Mouse (Mus musculus) hematopoietic stem cell, adult 5-6 weeks (primary cell): ENCODE results near the gene Klhdc10. TPM values are rescaled to one million over a fixed set of nuclear protein-coding genes. Genes with fewer than 3 reads are reported as not detected.

ENCODE experiments used
- total RNA-seq: library from RNA; stranded (forward); fragments of 172-1452, 232-1000 nt; gene quantifications from 2 replicates; pipeline ENCODE4 v1.2.3, GENCODE M21; 2017

The Klhdc10 gene
- total RNA-seq, 1 experiment from 2014 or later: 57.0 TPM

Other genes with a start within 250 kb of the Klhdc10 start
- 20.3 and 25.7 TPM in 2 replicates for gene Ube2h, start 97.3 kb upstream of the Klhdc10 start, total RNA-seq
- 29.8 and 54.9 TPM in 2 replicates for gene Zc3hc1, start 10.8 kb upstream of the Klhdc10 start, total RNA-seq
- 35.0 and 56.3 TPM in 2 replicates for gene Tmem209, start 107.9 kb downstream of the Klhdc10 start, total RNA-seq
- not detected in 2 replicates for gene Ssmem1, start 108.0 kb downstream of the Klhdc10 start, total RNA-seq
- gene Cpa2, start 139.7 kb downstream of the Klhdc10 start, total RNA-seq: 0.20 and 1.2 TPM in 2 replicates
- not detected in 2 replicates for gene Cpa4, start 166.5 kb downstream of the Klhdc10 start, total RNA-seq
- gene Cpa5, start 209.1 kb downstream of the Klhdc10 start, total RNA-seq: not detected in 2 replicates
- not detected in 2 replicates for gene Cpa1, start 237.3 kb downstream of the Klhdc10 start, total RNA-seq